Mouse (Mus musculus) ovary, postnatal 36 days (tissue): ENCODE data around the gene Itga11.

Experiments used
- DNase-seq: peaks from one replicate; pipeline ENCODE4 v3.0.0; 2022; ENCODE audit warnings: low spot score, mixed read lengths

Gene Itga11

DNA sequence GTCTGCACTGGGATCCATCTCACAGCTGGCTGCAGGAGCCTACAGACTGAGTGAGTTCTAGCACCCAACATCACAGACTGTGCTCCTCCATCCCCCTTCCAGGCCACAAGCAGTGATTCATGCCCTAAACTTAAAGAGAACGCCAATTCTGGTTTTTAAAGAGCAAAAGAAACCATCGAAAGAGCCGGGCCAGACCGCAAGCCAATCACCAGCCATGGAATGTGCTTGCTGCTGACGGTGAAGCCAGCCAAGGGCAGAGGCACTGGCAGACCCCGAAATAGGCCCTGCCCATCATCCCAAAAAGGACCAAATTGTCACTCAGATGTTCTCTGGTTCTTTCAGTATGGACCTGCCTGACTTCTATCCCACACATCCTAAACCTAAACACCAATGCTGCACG is 6.7 kb downstream of the Itga11 start:
- no peak for DNase-seq

DNA sequence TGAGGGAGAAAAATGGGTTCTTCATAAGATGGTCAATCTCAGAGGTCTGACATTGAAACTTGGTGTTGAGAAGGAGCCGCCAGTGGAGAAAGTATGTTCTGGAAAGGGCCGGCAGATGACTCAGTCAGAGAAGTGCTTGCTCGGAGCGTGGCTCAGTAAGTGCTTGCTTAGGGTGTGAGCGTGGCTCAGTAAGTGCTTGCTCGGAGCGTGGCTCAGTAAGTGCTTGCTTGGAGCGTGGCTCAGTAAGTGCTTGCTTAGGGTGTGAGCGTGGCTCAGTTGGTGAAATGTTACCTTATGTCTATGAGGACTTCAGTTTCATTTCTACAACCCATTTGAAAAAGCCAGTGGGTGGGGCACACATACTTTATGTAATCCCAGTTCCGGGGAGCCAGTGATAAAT is 12.1 kb downstream of the Itga11 start:
- no peak for DNase-seq

DNA sequence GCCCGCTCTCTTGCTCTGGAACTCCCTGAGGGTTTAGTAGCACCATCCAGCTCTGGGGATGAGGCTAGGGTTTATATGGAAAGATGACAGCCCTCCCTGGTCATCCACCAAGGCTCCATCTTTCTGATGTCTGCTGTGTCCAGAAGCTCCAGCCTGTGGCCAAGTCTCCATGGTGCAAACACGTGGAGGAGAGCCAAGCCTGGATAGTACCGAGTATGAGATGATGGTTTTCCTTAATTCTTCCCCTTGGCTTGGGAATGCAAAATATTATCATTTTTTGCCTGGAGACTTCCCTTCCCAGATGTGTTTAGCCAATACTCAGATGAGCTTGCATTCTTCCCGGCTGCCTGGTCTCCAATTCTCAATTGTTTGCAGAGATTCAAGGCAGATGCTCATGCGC is 16.4 kb downstream of the Itga11 start:
- peak; percentile 23 for DNase-seq

DNA sequence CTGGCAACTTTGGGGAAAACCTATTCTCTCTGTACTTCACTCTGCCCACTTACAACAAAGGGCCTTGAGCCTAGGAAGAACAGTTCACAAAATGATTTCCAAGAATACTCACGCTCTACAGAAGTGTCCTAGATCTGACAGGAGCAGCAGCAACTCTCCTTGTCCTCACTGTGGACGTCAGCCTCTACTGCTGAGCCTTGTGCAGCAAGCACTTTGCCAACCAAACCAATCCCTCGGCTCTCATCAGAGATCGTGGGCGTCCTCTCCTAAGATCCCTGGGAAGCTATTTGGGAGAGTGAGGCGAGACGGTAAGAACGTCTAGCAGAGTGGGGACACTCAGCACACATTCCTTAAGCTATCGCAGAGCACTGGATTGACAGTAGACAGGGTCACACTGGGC is 17.6 kb downstream of the Itga11 start:
- DNase-seq, result no peak

DNA sequence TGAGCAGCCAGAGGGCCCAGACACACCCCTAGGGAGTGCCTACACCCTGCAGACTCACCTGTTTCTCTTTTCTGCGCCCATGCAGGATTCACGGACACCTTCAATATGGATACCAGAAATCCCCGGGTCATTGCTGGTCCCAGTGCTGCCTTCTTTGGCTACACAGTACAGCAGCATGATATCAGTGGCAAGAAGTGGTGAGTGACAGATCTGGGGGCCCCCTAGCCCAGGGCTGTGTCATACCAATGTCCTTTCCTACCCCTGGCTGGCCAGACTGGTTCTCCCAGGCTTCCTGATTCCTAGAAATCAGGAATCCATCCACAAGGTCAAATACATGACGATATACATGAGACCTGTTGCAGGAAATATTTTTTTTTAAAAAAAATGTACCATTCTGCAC is 19.2 kb downstream of the Itga11 start:
- no peak for DNase-seq

DNA sequence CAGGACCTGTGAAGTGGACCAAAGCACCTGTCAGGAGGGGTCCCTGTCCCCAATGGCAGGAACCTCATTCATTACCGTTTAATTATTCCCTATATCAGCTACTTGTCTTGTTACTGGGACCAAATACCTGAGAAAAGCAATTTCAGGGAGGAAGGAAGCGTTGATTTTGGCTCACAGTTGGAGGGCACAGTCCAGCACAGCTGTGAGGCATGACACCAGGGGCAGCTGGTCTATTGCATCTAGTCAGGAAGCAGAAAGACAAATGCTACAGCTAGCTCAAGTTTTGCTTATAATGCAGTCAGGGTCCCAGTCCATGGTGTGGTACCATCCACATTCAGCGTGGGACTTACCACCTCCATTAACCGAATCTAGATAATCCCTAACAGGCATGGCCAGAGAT is 29.6 kb downstream of the Itga11 start:
- DNase-seq, result no peak

DNA sequence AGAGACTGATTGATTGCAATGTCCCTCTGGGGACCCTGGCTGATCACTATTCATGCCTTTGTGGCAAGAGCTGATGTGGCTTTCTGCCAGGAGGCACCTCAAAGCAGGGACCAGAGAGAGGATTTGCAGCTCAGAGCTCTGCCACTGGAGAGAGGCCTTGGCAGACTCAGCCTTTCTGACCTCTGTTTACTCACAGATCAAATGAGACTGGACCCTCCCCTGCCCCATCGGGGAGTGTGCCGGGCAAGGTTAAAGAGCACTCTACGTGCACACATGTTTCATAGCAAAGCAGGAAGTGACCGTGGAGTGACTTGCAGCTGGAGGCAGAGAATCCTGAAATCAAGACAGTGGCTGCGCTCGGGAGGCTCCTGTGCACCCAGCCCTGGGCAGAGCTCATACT is 30.2 kb downstream of the Itga11 start:
- DNase-seq, result no peak

DNA sequence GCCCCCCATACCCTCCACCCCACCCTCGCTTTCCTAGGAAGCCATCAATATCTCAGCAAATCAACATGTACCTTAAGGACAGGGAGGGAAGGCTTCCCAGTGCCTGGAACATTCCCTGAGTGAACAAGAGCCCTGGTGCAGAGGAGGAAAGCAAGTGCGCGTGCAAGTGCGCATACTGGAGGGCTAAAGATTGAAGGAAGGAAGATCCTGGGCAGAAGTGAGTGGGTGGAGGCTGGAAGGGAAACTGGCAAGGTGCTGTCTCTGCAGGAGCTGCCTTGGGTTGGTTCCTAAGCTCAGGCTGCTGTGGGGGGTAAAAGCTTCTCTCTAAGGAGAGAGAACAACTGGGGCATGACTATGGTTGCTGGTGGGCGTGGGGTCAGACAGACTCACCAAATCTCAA is 32.4 kb downstream of the Itga11 start:
- no peak for DNase-seq

DNA sequence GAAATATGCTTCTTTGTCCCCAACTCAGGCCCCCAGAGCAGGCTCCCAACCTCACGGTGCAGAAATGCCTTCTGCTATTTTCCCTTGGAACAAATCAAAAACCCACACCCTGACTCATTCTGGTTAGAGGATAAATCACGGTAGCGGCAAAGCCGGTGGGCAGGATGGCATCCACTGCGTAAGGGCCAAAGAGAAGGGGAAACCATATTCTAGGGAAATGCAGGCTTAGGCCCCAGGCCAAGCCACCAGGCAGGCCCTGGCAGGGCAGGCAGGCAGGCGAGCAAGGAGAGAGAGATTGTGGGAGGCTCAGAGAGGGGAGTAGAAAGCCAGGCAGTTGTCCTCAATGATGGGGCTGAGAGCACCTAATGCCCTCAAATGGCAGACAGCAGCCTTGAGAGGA is 34.7 kb downstream of the Itga11 start:
- no peak for DNase-seq

DNA sequence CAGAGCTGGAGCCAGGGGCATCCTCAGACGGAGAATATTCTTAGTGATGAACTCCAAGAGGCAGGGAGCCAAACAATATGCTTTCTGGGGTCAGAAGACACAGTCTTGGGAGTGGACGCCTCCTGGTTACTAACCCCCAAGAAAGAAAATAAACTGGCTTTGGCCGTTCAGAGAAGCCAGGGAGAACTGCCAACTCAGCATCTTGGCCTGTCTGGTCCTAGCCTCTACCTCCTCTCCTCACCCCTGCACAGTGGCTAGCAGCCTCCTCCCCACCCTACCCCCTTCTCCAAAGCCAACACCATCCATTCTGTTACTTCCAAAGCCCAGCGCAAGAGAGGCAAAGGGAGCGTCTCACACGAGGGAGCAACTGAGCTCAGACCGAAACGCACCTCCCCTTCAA is 35.4 kb downstream of the Itga11 start:
- no peak for DNase-seq

DNA sequence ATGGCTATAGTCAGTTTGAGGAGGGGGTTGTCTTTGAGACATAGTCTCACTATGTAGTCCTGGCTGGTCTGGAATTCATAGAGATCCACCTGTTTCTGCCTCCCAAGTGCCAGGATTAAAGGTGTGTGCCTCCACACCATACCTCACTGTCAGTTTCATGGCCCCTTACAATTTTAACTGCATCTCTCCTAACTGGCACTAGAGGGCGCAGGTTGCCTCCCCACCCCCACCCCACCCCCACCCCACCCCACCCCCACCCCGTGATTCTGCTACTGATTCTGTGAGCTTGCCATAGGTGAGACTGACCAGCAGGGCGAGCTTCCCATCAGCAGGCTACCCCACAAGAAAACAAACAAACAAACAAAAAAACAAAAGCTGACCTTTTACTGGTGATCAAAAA is 36.7 kb downstream of the Itga11 start:
- DNase-seq, result no peak

DNA sequence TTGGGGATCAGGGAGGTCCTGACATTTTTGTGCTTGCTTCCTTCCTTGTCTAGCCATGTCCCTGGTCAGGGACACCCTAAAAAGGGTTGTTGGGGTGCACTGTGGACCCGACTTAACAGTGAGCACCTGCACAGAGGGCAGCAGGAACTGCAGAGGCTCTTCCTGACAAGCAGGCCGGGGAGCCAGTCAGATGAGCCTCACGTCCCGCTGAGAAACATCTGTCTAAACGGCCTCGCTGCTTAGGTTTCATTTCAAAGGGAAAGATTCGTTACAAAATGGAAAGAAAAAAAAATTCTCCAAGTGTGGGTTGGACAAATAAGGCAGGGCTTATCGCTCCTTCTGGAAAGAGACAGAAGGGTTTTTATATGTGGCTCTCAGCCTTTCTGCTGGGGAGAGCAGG is 40.4 kb downstream of the Itga11 start:
- no peak for DNase-seq

DNA sequence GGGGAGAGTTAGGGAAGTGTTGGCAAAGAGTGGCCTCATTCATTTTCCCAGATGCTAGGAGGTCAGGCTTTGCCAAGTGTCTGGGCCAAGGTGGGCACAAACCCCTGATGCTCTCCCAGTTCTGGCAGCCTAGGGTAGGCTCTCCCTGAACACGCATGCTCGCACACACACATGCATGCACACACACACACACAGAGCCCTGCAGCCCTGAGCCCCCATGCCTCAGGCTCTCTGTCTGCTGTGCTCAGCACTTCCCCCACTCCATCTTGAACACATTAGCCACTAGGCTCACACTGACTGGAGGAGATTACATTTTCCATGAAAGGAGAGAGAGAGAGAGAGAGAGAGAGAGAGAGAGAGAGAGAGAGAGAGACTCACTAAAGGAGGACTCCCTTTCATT is 44.2 kb downstream of the Itga11 start:
- DNase-seq, result no peak

DNA sequence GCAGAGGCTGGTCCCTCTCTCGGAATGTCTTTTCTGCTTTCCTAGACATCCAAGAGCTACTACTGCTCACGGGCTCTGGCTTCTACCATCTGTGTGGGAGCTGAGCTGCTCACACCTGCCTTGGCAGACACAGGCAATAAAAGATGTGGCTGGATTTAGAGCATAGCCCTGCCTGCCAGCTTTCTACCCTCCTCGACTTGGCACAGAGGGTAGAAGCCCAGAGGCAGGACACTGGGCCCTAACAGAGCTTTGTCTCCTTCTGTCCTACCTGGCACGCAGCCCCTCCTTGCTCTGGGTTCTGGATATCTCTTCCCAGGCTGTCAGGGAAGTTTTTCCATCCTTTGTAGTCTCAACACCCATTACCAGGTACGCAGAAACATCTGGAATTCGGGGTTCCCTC is 45.1 kb downstream of the Itga11 start:
- no peak for DNase-seq

DNA sequence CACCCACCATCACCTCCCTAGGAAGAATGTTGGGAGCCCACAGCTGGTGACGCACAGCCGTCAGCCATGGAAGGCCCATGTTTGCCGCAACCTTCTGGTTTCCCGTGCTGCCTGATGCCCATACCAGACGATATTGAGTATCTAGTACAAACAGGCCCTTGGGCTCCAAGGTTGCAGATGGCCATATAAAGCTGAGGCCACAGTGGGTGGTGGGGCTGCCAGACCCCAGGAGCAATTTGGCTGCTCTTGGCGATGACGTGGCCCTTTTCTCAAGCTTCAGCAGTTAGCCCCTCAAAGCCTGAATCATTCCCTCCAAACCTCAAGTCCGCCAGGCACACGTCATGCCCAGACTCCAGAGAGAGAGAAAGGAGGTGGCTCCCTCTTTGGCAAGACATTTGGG is 46.5 kb downstream of the Itga11 start:
- DNase-seq, result no peak

DNA sequence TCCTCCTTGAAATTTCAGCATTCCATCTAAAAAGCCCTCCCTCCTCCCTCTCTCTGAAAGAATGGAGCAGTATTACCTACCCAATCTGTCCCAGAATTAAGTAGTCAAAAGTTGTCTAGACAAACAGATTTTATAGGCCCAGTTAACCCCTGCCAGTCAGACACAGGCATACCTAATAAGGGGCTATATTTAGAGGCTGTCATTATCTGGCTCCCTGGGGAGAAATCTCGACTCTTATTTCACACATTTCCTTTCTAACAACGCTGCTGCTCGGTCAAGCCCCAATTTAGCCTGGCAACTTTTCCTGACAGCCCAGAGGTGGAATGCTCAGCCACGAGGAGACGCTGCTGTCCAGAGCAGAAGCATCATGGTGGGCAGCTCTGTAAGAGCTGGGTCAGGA is 47.6 kb downstream of the Itga11 start:
- DNase-seq, result no peak

DNA sequence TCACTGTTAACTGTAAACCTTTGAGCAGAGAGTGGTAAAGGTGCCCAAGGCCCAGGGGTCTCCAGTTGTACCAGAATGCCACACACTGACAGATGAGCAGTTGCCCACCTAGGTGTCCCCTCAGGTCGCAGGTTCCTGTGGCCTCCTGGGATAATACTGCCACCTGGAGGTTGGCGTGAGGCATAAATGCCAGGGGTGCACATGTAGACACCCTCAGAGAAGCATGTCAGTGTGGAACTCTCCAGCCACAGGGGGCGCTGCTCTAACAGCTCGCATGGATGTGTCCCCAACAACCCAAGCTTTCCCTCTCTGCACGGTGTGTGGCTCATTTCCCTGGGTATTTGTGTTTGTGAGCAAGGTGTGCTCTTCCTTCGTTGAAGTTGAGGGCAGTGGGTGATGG is 48.8 kb downstream of the Itga11 start:
- no peak for DNase-seq

DNA sequence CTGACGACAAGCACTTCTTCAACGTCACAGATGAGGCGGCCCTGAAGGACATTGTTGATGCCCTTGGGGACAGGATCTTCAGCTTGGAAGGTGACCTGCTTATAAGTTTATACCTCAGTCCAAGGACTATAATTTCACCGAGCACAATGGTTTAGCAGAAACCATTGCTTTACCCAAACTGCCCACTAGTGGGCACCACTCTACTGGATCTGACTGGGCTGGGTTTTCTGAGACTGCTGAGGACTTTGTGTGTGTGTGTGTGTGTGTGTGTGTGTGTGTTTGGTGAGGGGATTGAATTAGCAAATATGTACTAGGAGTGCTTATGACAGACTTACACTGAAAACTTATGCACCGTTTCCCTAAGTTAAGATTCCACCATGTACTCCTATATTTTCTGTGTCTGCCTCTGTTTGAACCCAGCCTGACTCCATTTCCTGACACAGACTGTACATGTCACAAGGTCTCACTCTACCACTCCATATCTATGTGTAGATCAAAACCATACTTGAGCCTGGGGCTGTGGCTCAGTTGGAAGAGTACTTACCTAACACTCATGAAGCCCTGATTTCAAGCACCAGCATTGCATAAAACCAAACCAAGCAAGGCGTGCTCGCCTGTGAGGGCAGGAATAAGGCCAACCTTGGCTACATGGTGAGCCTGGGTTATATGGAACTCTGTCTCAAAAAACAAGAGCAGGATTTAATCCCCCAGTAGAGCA is 67.1 kb downstream of the Itga11 start:
- DNase-seq, result peak; percentile 21

DNA sequence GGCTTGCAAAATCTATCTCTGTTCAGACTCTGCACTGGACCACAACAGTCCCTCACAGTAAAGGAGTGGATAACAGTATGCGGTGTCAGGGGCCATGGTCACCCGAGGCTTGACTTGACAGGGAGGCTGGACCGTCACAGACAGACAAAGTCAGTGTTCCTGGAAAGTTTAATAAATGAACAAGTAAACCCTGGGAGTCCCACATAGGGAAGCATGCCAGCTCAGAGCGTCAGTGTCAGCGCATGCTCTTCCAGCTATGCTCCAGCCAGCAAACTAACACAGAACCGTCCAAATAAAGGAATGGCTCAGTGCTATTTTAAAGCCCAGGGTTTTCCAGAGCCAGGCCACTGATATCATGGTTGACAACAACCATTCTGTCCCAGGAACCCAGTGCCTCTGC is 69.0 kb downstream of the Itga11 start:
- no peak for DNase-seq

DNA sequence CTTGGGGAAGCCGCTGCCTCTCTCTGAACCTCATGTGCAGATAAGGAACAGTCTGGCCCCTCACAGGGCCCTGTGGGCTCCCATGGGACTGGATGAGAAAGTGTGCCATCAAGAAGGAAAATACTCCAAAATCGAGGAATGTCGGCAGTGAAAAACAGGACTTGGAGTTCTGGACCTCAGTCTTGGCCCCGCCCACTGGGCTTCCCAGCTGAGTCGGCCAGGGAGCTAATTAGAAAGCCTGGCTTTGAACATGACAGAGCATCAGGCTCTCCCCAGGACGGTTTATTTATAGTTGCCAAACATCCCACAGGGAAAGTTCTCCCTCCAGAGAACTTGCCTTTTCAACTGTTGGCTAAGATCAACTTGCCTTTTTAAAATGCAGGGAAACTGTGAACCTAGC is 72.0 kb downstream of the Itga11 start:
- DNase-seq, result peak; percentile 22

DNA sequence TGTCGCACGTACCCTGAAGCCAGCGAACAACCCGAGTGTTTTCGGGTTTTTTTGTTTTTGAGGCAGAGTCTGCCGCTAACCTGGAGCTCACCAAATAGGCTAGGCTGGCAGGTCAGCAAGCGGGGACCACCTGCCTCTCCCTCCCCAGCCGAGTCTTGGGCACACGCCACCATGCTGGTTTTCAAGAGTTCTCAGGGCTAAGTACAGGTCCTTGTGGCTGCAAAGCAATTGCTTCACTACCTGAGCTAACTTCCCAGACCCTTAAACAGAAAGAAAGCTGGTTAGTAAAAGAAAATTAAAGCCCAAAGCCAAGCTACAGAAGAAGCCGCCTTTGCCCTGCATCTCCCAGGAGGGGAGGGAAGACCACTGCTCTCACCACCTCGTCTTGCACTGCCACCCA is 72.8 kb downstream of the Itga11 start:
- no peak for DNase-seq

DNA sequence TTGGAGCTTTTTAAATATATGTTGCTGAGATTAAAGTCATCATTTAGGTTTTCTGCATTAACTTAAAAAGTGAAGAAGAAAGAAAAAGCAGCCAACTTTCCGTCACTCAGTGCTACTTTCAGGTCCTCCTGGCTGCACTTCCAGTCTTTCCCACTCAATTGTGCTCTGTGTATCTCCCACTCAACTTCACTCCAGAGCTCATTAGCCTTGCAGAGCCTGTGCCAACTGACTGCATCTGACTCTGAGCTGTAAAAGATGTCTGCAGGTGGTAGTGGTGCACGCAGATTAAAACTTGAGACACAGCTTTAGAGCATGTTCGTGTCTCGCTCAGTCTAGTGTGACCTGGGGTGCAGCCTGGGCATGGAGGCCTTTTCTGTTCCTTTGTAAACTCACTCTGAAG is 80.7 kb downstream of the Itga11 start:
- no peak for DNase-seq

DNA sequence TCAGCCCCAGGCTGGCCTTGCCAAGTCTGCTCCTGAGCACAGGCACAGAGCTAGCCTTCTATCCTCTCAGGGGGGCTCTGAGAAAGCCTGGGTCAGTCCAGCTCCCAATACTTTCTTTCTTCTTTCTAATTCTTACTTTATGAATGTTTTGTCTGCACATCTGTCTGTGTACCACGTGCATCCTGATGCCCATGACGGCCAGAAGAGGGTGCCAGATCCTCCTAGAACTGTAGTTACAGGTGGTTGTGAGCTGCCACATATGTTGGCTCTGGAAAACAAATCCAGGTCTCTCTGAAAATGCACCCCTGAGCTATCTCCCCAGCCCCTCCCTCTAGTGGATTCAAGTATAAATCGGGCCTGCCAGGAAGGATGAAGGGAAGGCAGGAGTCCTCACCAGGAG is 82.0 kb downstream of the Itga11 start:
- DNase-seq, result no peak

DNA sequence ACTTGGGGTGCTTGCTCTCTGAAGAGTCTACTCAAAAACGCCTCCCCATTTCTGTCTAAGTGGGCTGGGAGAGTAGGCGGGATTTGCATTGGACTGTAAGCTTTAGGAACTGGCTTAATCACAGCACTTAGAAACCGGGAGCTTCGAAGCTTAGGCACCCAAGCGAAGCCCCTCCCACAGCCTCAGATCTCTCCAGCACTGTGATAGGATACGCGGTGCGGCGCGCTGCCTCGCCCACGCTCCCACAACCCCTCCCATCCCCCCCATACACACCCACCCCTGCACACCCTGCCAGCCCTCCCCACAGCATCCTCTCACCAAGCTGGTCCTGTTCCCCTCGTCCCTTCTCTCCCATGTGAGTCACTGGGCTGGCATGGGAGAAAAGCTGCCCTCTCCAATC is 85.9 kb downstream of the Itga11 start:
- DNase-seq, result no peak

DNA sequence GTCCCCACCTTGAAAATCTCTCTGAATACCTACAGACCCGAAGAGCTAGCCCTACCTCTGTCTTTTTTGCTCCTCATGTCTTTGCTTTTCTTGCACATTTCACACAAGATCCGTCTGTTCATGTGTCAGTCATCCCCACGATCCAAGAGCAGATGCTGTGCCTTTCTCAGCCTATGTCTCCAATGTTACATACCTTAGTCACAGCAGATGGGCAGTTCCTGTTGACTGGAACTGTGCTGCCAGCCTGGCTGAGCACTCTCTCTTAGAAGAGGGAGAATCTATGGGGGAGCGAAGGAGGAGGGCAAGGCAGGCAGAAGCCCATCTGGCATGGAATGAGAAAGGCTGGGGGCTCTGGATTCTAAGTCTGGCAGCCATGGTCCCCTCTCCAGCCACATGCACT is 87.7 kb downstream of the Itga11 start:
- DNase-seq, result no peak
